Mouse (Mus musculus): Measurements from ENCODE around the gene Hmx1.

GRCm38 (mm10) chr5:35395566-35396440 lies 6.9 kb downstream of the Hmx1 start:
- TF ChIP-seq TAL1 (IDR thresholded peaks at IDR 0.05; ENCODE audit: low read length) (no peak), GATA1 (IDR thresholded peaks at IDR 0.05; ENCODE audit: low read length) (no peak)
